ENCODE assay signal across 18 mouse cellular contexts in genomic region chr3:105913839-105914681, GRCm38 (mm10). TPM values are rescaled to one million over a fixed set of nuclear protein-coding genes. Genes with fewer than 3 reads are reported as not detected.
A peak's percentile ranks its signal among the peaks of the same experiment; 100 is the strongest.
DNase-seq lines count a peak whose midpoint lies in the region; ATAC-seq and TF ChIP-seq lines count a peak whose summit lies in the region.
"Had no signal": no experiment of that assay in that cellular context is flagged by ENCODE, and none has a peak within 500 bp of the region (broad histone marks: within the 10 kb centered on the region; RNA-seq: fewer than 3 reads in every experiment).

No protein-coding gene starts in this region.

- H3K4me2 ChIP-seq in embryonic facial prominence, embryonic 14.5 days (ENCODE audit: low read depth, low read length): 0 out of 2 replicates have a peak overlapping the region, but pooled peaks have one; percentile 18
- H3K4me2 ChIP-seq in liver, embryonic 15.5 days: peak overlapping the region; percentile 55
- H3K4me2 ChIP-seq: embryonic facial prominence, embryonic 15.5 days; limb, embryonic 13.5 days; midbrain, embryonic 15.5 days had no signal

- H3K27me3 ChIP-seq in embryonic facial prominence, embryonic 14.5 days (replicated peaks; ENCODE audit: control insufficient read depth, insufficient read depth, low read length): no peaks in the 10 kb centered on the region
- H3K27me3 ChIP-seq in embryonic facial prominence, embryonic 10.5 days (replicated peaks; ENCODE audit: low read depth, poor library complexity, severe bottlenecking): no peaks in the 10 kb centered on the region
- H3K27me3 ChIP-seq in liver, embryonic 15.5 days: 0 out of 2 replicates have a peak, but pooled peaks cover 9% of the 10 kb centered on the region
- H3K27me3 ChIP-seq: embryonic facial prominence, embryonic 15.5 days; limb, embryonic 13.5 days; midbrain, embryonic 15.5 days had no signal

- intact Hi-C loops in left cerebral cortex, postnatal 36 days (cut with DNase I): no loop called here

- TF ChIP-seq CTCF in bone marrow, adult 2 months (IDR thresholded peaks at IDR 0.05; ENCODE audit: control insufficient read depth, insufficient read depth, low read length): no peak

- peak; percentile 8 for DNase-seq in embryonic facial prominence, embryonic 14.5 days (ENCODE audit: low spot score)
- no peak for DNase-seq in embryonic facial prominence, embryonic 10.5 days (ENCODE audit: low spot score)
- DNase-seq in layer of hippocampus, adult 11-12 months (ENCODE audit: low spot score): peak; percentile 32
- no peak for DNase-seq in layer of hippocampus, adult 8-10 months (ENCODE audit: low spot score in 2 of 2)
- no peak for DNase-seq in thymus, postnatal 14 days
- DNase-seq in left cerebral cortex, postnatal 36 days (ENCODE audit: low spot score in 2 of 2): no peak
- DNase-seq: cerebellum, postnatal 10 days; heart, postnatal 36 days; kidney, adult 11 months; right cerebral cortex, adult 18-20 months; thymus, postnatal 25 days had no signal

- H3K4me3 ChIP-seq in embryonic facial prominence, embryonic 14.5 days (ENCODE audit: low read depth, low read length): no peak overlapping the region
- no peak overlapping the region for H3K4me3 ChIP-seq in embryonic facial prominence, embryonic 10.5 days
- peak overlapping the region; percentile 5 for H3K4me3 ChIP-seq in bone marrow, adult 2 months (replicated peaks; ENCODE audit: control insufficient read depth, low read depth, low read length)
- H3K4me3 ChIP-seq in liver, embryonic 15.5 days (replicated peaks): no peak overlapping the region; the same call in 1 of the 2 replicates
- H3K4me3 ChIP-seq: embryonic facial prominence, embryonic 15.5 days; limb, embryonic 13.5 days; midbrain, embryonic 15.5 days had no signal

- H3K27ac ChIP-seq in embryonic facial prominence, embryonic 14.5 days (replicated peaks; ENCODE audit: low read depth, low read length): no peak overlapping the region; the same call in 1 of the 2 replicates
- H3K27ac ChIP-seq in embryonic facial prominence, embryonic 10.5 days (replicated peaks): no peak overlapping the region
- H3K27ac ChIP-seq in bone marrow, adult 2 months (ENCODE audit: control insufficient read depth, insufficient read depth, low read depth, low read length, poor library complexity): peak overlapping the region; percentile 55
- H3K27ac ChIP-seq in liver, embryonic 15.5 days (replicated peaks): peak overlapping the region; percentile 69
- H3K27ac ChIP-seq: embryonic facial prominence, embryonic 15.5 days; limb, embryonic 13.5 days; midbrain, embryonic 15.5 days had no signal

- no peaks in the 10 kb centered on the region for H3K36me3 ChIP-seq in embryonic facial prominence, embryonic 14.5 days (ENCODE audit: control insufficient read depth, insufficient read depth, low read length)
- no peaks in the 10 kb centered on the region for H3K36me3 ChIP-seq in embryonic facial prominence, embryonic 10.5 days (replicated peaks)
- H3K36me3 ChIP-seq in liver, embryonic 15.5 days (replicated peaks): no peaks in the 10 kb centered on the region
- H3K36me3 ChIP-seq: embryonic facial prominence, embryonic 15.5 days; limb, embryonic 13.5 days; midbrain, embryonic 15.5 days had no signal

- no peak overlapping the region for H3K9ac ChIP-seq in embryonic facial prominence, embryonic 14.5 days (ENCODE audit: low read depth, low read length)
- no peak overlapping the region for H3K9ac ChIP-seq in liver, embryonic 15.5 days
- H3K9ac ChIP-seq: embryonic facial prominence, embryonic 15.5 days; limb, embryonic 13.5 days; midbrain, embryonic 15.5 days had no signal

- H3K4me1 ChIP-seq in embryonic facial prominence, embryonic 14.5 days (ENCODE audit: control insufficient read depth, insufficient read depth, low read length): no peaks in the 10 kb centered on the region
- H3K4me1 ChIP-seq in embryonic facial prominence, embryonic 10.5 days: 0 out of 2 replicates have a peak, but pooled peaks cover 7% of the 10 kb centered on the region
- peaks cover 8% of the 10 kb centered on the region for H3K4me1 ChIP-seq in bone marrow, adult 2 months (ENCODE audit: control insufficient read depth, insufficient read depth, low read length)
- peaks cover 65% of the 10 kb centered on the region for H3K4me1 ChIP-seq in liver, embryonic 15.5 days (replicated peaks)
- H3K4me1 ChIP-seq: embryonic facial prominence, embryonic 15.5 days; limb, embryonic 13.5 days; midbrain, embryonic 15.5 days had no signal

- 59% methylated on average over 10 of the region's 10 CpGs for WGBS in embryonic facial prominence, embryonic 14.5 days
- 76% methylated on average over 10 of the region's 10 CpGs for WGBS in embryonic facial prominence, embryonic 10.5 days
- WGBS in bone marrow, adult 2 months: 15% methylated on average over 10 of the region's 10 CpGs
- 9% methylated on average over 10 of the region's 10 CpGs for WGBS in liver, embryonic 15.5 days (ENCODE audit: insufficient replicate concordance)

- no peak for TF ChIP-seq POLR2A in bone marrow, adult 2 months (IDR thresholded peaks at IDR 0.05; ENCODE audit: borderline replicate concordance, control insufficient read depth, low read depth, low read length)

- ATAC-seq in embryonic facial prominence, embryonic 14.5 days (ENCODE audit: low read depth): no peak
- ATAC-seq in liver, embryonic 15.5 days (ENCODE audit: insufficient read depth): peak; percentile 67
- ATAC-seq: midbrain, embryonic 15.5 days had no signal

- no peaks in the 10 kb centered on the region for H3K9me3 ChIP-seq in embryonic facial prominence, embryonic 14.5 days (ENCODE audit: control insufficient read depth, low read length)
- H3K9me3 ChIP-seq in embryonic facial prominence, embryonic 10.5 days: no peaks in the 10 kb centered on the region
- no peaks in the 10 kb centered on the region for H3K9me3 ChIP-seq in liver, embryonic 15.5 days (replicated peaks)
- H3K9me3 ChIP-seq: embryonic facial prominence, embryonic 15.5 days; limb, embryonic 13.5 days; midbrain, embryonic 15.5 days had no signal

RNA-seq across cellular contexts. Expression of gene I830077J02Rik, which starts 18.4 kb away (rescaled TPM):
- polyA plus RNA-seq in embryonic facial prominence, embryonic 14.5 days (2014; fragmentation: Nextera tagmentation; extraction: Ambion mirVana): 0.47 and 0.70 TPM in 2 replicates
- 0.34 and 0.61 TPM in 2 replicates for polyA plus RNA-seq in embryonic facial prominence, embryonic 10.5 days (2016; fragmentation: Nextera tagmentation; extraction: Ambion mirVana)
- total RNA-seq in layer of hippocampus, adult 8-10 months (2022): 1 to 10 TPM in 3 of 4 experiments, under 1 TPM in 1; 0.47 to 2.4 (median 1.5) TPM
- polyA plus RNA-seq in bone marrow, adult 2 months (2011; ENCODE audit: insufficient read depth, insufficient read length, low replicate concordance, missing spikeins): 27.2 and 72.9 TPM in 2 replicates
- polyA plus RNA-seq in liver, embryonic 15.5 days (2015; fragmentation: Nextera tagmentation; extraction: Ambion mirVana): 3.2 and 3.5 TPM in 2 replicates
- 1 to 10 TPM; 1.4 to 1.8 TPM for total RNA-seq in left cerebral cortex, postnatal 36 days (2021)

RNA-seq across cellular contexts. Expression of gene Tmigd3, which starts 43.4 kb away (rescaled TPM):
- polyA plus RNA-seq in embryonic facial prominence, embryonic 14.5 days (2014; fragmentation: Nextera tagmentation; extraction: Ambion mirVana): 0.68 and 0.89 TPM in 2 replicates
- 0.15 TPM in 1 of 2 replicates, not detected in the other for polyA plus RNA-seq in embryonic facial prominence, embryonic 10.5 days (2016; fragmentation: Nextera tagmentation; extraction: Ambion mirVana)
- total RNA-seq in layer of hippocampus, adult 8-10 months (2022): under 1 TPM; 0.41 to 0.78 (median 0.63) TPM
- not detected in 2 replicates for polyA plus RNA-seq in bone marrow, adult 2 months (2011; ENCODE audit: insufficient read depth, insufficient read length, low replicate concordance, missing spikeins)
- polyA plus RNA-seq in liver, embryonic 15.5 days (2015; fragmentation: Nextera tagmentation; extraction: Ambion mirVana): 0.24 TPM in 1 of 2 replicates, not detected in the other
- not detected for total RNA-seq in left cerebral cortex, postnatal 36 days (2021)
- total RNA-seq: layer of hippocampus, postnatal 36 days had no signal
- polyA plus RNA-seq: limb, embryonic 13.5 days; midbrain, embryonic 15.5 days; neural tube, embryonic 14.5 days had no signal

RNA-seq across cellular contexts. Expression of gene Adora3, which starts 43.4 kb away (rescaled TPM):
- 1.4 and 3.0 TPM in 2 replicates for polyA plus RNA-seq in embryonic facial prominence, embryonic 14.5 days (2014; fragmentation: Nextera tagmentation; extraction: Ambion mirVana)
- not detected in 2 replicates for polyA plus RNA-seq in embryonic facial prominence, embryonic 10.5 days (2016; fragmentation: Nextera tagmentation; extraction: Ambion mirVana)
- 1 to 10 TPM in 3 of 4 experiments, under 1 TPM in 1; 0.89 to 3.8 (median 2.5) TPM for total RNA-seq in layer of hippocampus, adult 8-10 months (2022)
- 1.7 and 3.4 TPM in 2 replicates for polyA plus RNA-seq in bone marrow, adult 2 months (2011; ENCODE audit: insufficient read depth, insufficient read length, low replicate concordance, missing spikeins)
- polyA plus RNA-seq in liver, embryonic 15.5 days (2015; fragmentation: Nextera tagmentation; extraction: Ambion mirVana): 0.64 and 0.82 TPM in 2 replicates
- total RNA-seq in left cerebral cortex, postnatal 36 days (2021): 1 to 10 TPM in 1 of 2 experiments, under 1 TPM in 1; 0.81 to 1.3 TPM

RNA-seq across cellular contexts. Expression of gene Wdr77, which starts 45.1 kb away (rescaled TPM):
- polyA plus RNA-seq in embryonic facial prominence, embryonic 14.5 days (2014; fragmentation: Nextera tagmentation; extraction: Ambion mirVana): 100 and 117 TPM in 2 replicates
- polyA plus RNA-seq in embryonic facial prominence, embryonic 10.5 days (2016; fragmentation: Nextera tagmentation; extraction: Ambion mirVana): 180 and 193 TPM in 2 replicates
- total RNA-seq in layer of hippocampus, adult 8-10 months (2022): 10 to 100 TPM; 43.3 to 55.6 (median 52.0) TPM
- 15.8 and 23.9 TPM in 2 replicates for polyA plus RNA-seq in bone marrow, adult 2 months (2011; ENCODE audit: insufficient read depth, insufficient read length, low replicate concordance, missing spikeins)
- polyA plus RNA-seq in liver, embryonic 15.5 days (2015; fragmentation: Nextera tagmentation; extraction: Ambion mirVana): 39.8 and 41.1 TPM in 2 replicates
- 10 to 100 TPM; 46.9 to 50.7 TPM for total RNA-seq in left cerebral cortex, postnatal 36 days (2021)

RNA-seq across cellular contexts. Expression of gene Atp5f1, which starts 45.8 kb away (rescaled TPM):
- polyA plus RNA-seq in embryonic facial prominence, embryonic 14.5 days (2014; fragmentation: Nextera tagmentation; extraction: Ambion mirVana): 468 and 483 TPM in 2 replicates
- polyA plus RNA-seq in embryonic facial prominence, embryonic 10.5 days (2016; fragmentation: Nextera tagmentation; extraction: Ambion mirVana): 459 and 473 TPM in 2 replicates
- total RNA-seq in layer of hippocampus, adult 8-10 months (2022): 100 to 1,000 TPM; 237 to 261 (median 249) TPM
- 125 and 184 TPM in 2 replicates for polyA plus RNA-seq in bone marrow, adult 2 months (2011; ENCODE audit: insufficient read depth, insufficient read length, low replicate concordance, missing spikeins)
- polyA plus RNA-seq in liver, embryonic 15.5 days (2015; fragmentation: Nextera tagmentation; extraction: Ambion mirVana): 286 and 308 TPM in 2 replicates
- 100 to 1,000 TPM; 256 to 269 TPM for total RNA-seq in left cerebral cortex, postnatal 36 days (2021)

Comparison
In these comparisons a context has a peak if more than half of its experiments do, and no peak if none do; other contexts are left out.
1. DNase-seq: peak in embryonic facial prominence, embryonic 14.5 days (single experiment) and layer of hippocampus, adult 11-12 months (single experiment); none in embryonic facial prominence, embryonic 10.5 days (single experiment), layer of hippocampus, adult 8-10 months (0 of 2), thymus, postnatal 14 days (single experiment) and left cerebral cortex, postnatal 36 days (0 of 2).
2. H3K27ac ChIP-seq: peak in bone marrow, adult 2 months (single experiment) and liver, embryonic 15.5 days (single experiment); none in embryonic facial prominence, embryonic 14.5 days (single experiment) and embryonic facial prominence, embryonic 10.5 days (single experiment).